Mouse (Mus musculus): ENCODE results near the gene Npl.

- no peak for TF ChIP-seq CTCF (IDR thresholded peaks at IDR 0.05; ENCODE audit: low read depth, low read length)
- no peak for TF ChIP-seq POLR2A (IDR thresholded peaks at IDR 0.05; ENCODE audit: borderline replicate concordance, low read depth, low read length)
These were observed 22.6 kb upstream of the Npl start for GRCm38 (mm10) chr1:153572271-153573043.

Data from bone marrow macrophage, adult 2 months (primary cell).